Mouse (Mus musculus) naive thymus-derived CD4-positive, alpha-beta T cell, adult 5 months (primary cell): ENCODE results near the gene Hspa13. TPM values are rescaled to one million over a fixed set of nuclear protein-coding genes. Genes with fewer than 3 reads are reported as not detected.

ENCODE experiments used
- polyA plus RNA-seq: library from polyadenylated mRNA; unstranded; fragments of 100-300 nt; shearing (Covaris generic); gene quantifications from one replicate; pipeline ENCODE4 v1.2.1, GENCODE M21; 2017

Gene Hspa13
- 6.2 TPM for polyA plus RNA-seq

GRCm38 (mm10) chr16:75766388-75767249 is at the start of gene Hspa13:
TSS of gene Hspa13 (minus strand) at chr16:75767104.

Other genes starting within 250 kb of the Hspa13 start
- gene Lipi, start 181.0 kb downstream of the Hspa13 start, polyA plus RNA-seq = not detected
- not detected for gene Rbm11, start 174.3 kb downstream of the Hspa13 start, polyA plus RNA-seq